Mouse (Mus musculus) cortical plate, adult 2 months (tissue): ENCODE data around the gene Tmcc2. TPM values are rescaled to one million over a fixed set of nuclear protein-coding genes. Genes with fewer than 3 reads are reported as not detected.
"Not testable (repeated sequence)": the region's sequence is repeated elsewhere in the genome, so short reads cannot be mapped to it uniquely, and the experiment has no call there.

ENCODE experiments used
- H3K27ac ChIP-seq: fragments of 200-500 bp; 2 replicates; pipeline ENCODE4 v1.5.1; 2012; ENCODE audit warnings: low read length, control low read depth, inconsistent platforms; ENCODE audit not compliant: insufficient read depth
- H3K4me1 ChIP-seq: fragments of 200-500 bp; 2 replicates; pipeline ENCODE4 v1.6.1; 2011; ENCODE audit warnings: low read length; ENCODE audit not compliant: control insufficient read depth, insufficient read depth
- H3K4me3 ChIP-seq: fragments of 200-500 bp; 2 replicates; pipeline ENCODE4 v1.5.1; 2011; ENCODE audit warnings: mild to moderate bottlenecking, low read length, control low read depth; ENCODE audit not compliant: insufficient read depth
- CTCF ChIP-seq: fragments of 200-500 bp; IDR thresholded peaks from 2 replicates; pipeline ENCODE4 v1.5.1; 2011; ENCODE audit warnings: mild to moderate bottlenecking, control low read depth, low read length; ENCODE audit not compliant: insufficient read depth; ENCODE audit errors: extremely low read depth
- POLR2A ChIP-seq: fragments of 200-500 bp; IDR thresholded peaks from 2 replicates; pipeline ENCODE4 v1.6.1; 2011; ENCODE audit warnings: mild to moderate bottlenecking, low read length, control low read depth; ENCODE audit not compliant: insufficient read depth; ENCODE audit errors: extremely low read depth
- polyA plus RNA-seq: library from polyadenylated mRNA; depleted of rRNA; stranded (reverse); fragments of >200 nt; gene quantifications from 2 replicates; pipeline ENCODE4 v1.2.3, GENCODE M21; 2012

Tmcc2 gene
- polyA plus RNA-seq, 1 experiment = 124 TPM

DNA sequence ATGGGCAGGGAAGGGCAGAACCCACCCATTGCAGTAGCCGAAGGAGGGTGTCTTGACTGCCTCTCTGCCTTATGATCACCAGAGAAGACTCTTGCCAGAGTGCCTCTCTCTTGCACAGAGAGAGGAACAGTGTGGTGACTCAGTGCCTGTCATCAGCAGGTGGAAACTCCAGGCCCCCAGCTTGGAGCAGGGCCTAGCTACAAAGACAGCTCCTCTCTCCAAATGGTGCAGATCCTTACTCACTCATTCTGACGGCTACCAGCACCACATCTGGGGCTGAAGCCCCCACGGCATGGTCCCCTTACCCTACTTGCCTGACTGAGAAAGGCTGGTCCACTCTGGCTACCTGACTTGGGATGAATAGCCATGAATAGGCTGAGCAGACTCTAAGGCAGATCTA, 26.7 kb downstream of the Tmcc2 start:
- Histone ChIP-seq H3K4me1 (peaks cover 3% of the 10 kb centered on the region; the same call in 1 of the 2 replicates), H3K27ac (peak overlapping the region; percentile 7; the same call in 1 of the 2 replicates), H3K4me3 (no peak overlapping the region)
- TF ChIP-seq CTCF = no peak
- TF ChIP-seq POLR2A = no peak

GRCm38 (mm10) chr1:132361959-132362358, 29.1 kb downstream of the Tmcc2 start:
- no peak overlapping the region for H3K4me3 ChIP-seq
- H3K4me1 ChIP-seq = peaks cover 3% of the 10 kb centered on the region; the same call in 1 of the 2 replicates
- TF ChIP-seq CTCF = no peak
- no peak for TF ChIP-seq POLR2A
- no peak overlapping the region for H3K27ac ChIP-seq

- Histone ChIP-seq H3K4me3 (no peak overlapping the region), H3K4me1 (no peaks in the 10 kb centered on the region)
- TF ChIP-seq CTCF (no peak), POLR2A (no peak)
Measured at GRCm38 (mm10) chr1:132356841-132357240, 34.2 kb downstream of the Tmcc2 start.

DNA sequence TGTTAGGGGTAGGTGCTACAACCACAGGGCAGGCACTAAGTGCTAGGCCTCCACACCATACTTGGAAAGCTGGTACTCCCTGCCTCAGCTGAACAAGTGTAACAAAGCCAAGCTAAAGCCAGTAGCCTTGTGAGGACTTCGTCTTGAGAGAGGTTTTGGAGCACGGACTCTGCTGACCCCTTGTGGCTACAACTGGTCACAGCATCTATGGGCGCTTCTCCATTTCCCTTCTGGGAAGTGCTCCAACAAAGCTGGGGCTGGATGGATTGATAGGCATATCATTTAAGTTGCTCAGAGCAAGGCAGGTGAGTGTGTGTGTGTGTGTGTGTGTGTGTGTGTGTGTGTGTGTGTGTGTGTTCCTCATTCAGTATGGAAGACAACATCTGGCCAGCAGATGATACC, 35.2 kb downstream of the Tmcc2 start:
- Histone ChIP-seq H3K4me1 (no peaks in the 10 kb centered on the region), H3K27ac (no peak overlapping the region), H3K4me3 (no peak overlapping the region)
- TF ChIP-seq CTCF (peak; percentile 98), POLR2A (no peak)

More at GRCm38 (mm10) chr1:132356841-132357240, 34.2 kb downstream of the Tmcc2 start:
- H3K27ac ChIP-seq = no peak overlapping the region

DNA sequence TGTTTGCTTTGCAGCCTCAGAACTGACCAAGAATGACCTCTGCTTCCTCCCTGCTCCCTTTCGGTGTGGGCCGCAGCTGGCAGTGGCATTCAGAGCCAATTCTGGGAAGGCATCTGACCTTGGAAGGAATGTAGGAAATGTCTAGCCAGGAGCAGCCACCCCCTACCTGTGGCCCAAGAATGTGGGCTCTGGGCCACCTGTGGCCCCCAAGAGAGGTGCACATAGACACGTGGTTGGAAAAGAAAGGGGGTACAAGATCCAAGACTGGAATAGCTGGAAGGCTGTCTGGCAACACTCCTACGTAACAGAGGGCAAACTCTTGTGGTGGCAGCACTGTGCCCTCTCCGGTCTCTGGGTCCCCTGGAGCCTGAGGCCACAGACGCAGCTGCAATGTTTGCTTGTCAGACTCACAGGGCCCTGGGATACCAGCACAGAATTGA, 35.9 kb downstream of the Tmcc2 start:
- Histone ChIP-seq H3K27ac (no peak overlapping the region), H3K4me3 (no peak overlapping the region), H3K4me1 (no peaks in the 10 kb centered on the region)
- TF ChIP-seq CTCF (no peak), POLR2A (no peak)

- TF ChIP-seq POLR2A (no peak), CTCF (no peak)
Measured at GRCm38 (mm10) chr1:132354234-132354633, 36.8 kb downstream of the Tmcc2 start.

DNA sequence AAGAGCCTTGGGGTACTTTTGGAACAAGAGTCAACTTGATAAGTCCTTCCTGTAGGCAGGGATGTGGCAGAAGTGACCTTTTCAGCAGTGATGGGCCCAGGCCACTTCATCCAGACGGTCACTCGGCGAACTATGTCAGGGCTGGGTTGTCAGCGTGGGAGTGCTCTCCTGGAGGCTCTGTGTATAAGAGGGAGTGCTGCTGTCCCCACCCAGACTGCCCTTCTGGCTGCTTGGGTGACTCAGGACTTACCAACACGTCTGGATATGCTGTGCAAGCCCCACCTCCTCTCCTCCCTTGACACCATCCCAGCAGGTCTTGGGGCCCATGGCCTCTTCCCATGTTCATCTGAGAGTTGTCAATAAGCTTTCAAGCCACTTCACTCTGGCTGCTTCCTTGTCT, 37.7 kb downstream of the Tmcc2 start:
- no peaks in the 10 kb centered on the region for H3K4me1 ChIP-seq
- TF ChIP-seq POLR2A = no peak
- no peak for TF ChIP-seq CTCF
- no peak overlapping the region for H3K4me3 ChIP-seq
- H3K27ac ChIP-seq = no peak overlapping the region

More at GRCm38 (mm10) chr1:132354234-132354633, 36.8 kb downstream of the Tmcc2 start:
- no peak overlapping the region for H3K4me3 ChIP-seq
- H3K4me1 ChIP-seq = no peaks in the 10 kb centered on the region
- no peak overlapping the region for H3K27ac ChIP-seq

GRCm38 (mm10) chr1:132351058-132351457, 40.0 kb downstream of the Tmcc2 start:
- Histone ChIP-seq H3K27ac (no peak overlapping the region), H3K4me1 (no peaks in the 10 kb centered on the region), H3K4me3 (no peak overlapping the region)
- TF ChIP-seq POLR2A (no peak), CTCF (no peak)

- not testable (repeated sequence) for H3K4me1 ChIP-seq, H3K27ac ChIP-seq, H3K4me3 ChIP-seq
Measured at GRCm38 (mm10) chr1:132349601-132350000, 41.5 kb downstream of the Tmcc2 start.

GRCm38 (mm10) chr1:132349049-132349448, 42.0 kb downstream of the Tmcc2 start:
- not testable (repeated sequence) for H3K4me3 ChIP-seq, H3K27ac ChIP-seq, H3K4me1 ChIP-seq

DNA sequence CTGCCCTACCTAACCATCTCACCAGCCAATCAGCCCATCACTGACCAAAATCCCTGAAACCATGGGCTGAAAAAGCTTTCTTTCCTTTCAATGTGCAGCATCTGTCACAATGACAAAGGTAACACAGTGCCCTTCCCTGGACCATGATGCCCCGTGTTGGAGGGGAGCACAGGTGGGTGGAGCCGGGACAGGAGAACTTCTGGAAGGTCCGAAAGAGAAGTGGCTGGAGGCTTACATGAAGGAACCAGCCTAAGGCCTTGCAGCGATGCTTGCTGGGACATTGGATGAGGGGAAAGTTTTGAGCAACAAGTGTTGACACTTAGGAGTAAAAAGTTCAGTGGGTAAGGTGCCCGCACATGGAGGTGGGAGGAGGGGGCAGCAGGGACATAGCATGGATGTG, 42.7 kb downstream of the Tmcc2 start:
- H3K4me1 ChIP-seq = no peaks in the 10 kb centered on the region
- no peak overlapping the region for H3K27ac ChIP-seq
- H3K4me3 ChIP-seq = no peak overlapping the region
- TF ChIP-seq CTCF (no peak), POLR2A (no peak)
